Mouse (Mus musculus) spleen, adult 2 months (tissue): ENCODE measurements around the gene Wdr92. TPM values are rescaled to one million over a fixed set of nuclear protein-coding genes. Genes with fewer than 3 reads are reported as not detected.

ENCODE experiments used
- DNase-seq, 2 experiments: peaks; one replicate each; pipeline versions ENCODE4 v3.0.0 to v3.0.0-alpha.2; 2012 to 2021; ENCODE audit warnings: low spot score in 2 of 2, low read depth in 1 of 2
- H3K27ac ChIP-seq: fragments of 200-500 bp; 2 replicates; pipeline ENCODE4 v1.5.1; 2012; ENCODE audit warnings: low read length, inconsistent platforms; ENCODE audit not compliant: insufficient read depth
- H3K27me3 ChIP-seq: fragments of 200-500 bp; 2 replicates; pipeline ENCODE4 v1.6.1; 2012; ENCODE audit warnings: mild to moderate bottlenecking, moderate library complexity, low read length, inconsistent platforms; ENCODE audit not compliant: control insufficient read depth, insufficient read depth
- H3K36me3 ChIP-seq: fragments of 200-500 bp; 2 replicates; pipeline ENCODE4 v1.6.1; 2012; ENCODE audit warnings: mild to moderate bottlenecking, low read length, inconsistent platforms; ENCODE audit not compliant: control insufficient read depth, insufficient read depth
- H3K4me1 ChIP-seq: fragments of 200-500 bp; 2 replicates; pipeline ENCODE4 v1.6.1; 2011; ENCODE audit warnings: inconsistent platforms; ENCODE audit not compliant: control insufficient read depth, insufficient read depth, insufficient read length
- H3K4me3 ChIP-seq: fragments of 200-500 bp; 2 replicates; pipeline ENCODE4 v1.5.1; 2011; ENCODE audit warnings: mild to moderate bottlenecking, inconsistent platforms; ENCODE audit not compliant: insufficient read depth, insufficient read length; ENCODE audit errors: extremely low read depth
- CTCF ChIP-seq: fragments of 200-500 bp; IDR thresholded peaks from 2 replicates; pipeline ENCODE4 v1.5.1; 2011; ENCODE audit warnings: mild to moderate bottlenecking, inconsistent platforms; ENCODE audit not compliant: insufficient read depth, insufficient read length, insufficient replicate concordance; ENCODE audit errors: extremely low read depth
- POLR2A ChIP-seq: fragments of 200-500 bp; IDR thresholded peaks from 2 replicates; pipeline ENCODE4 v1.6.1; 2011; ENCODE audit warnings: low read depth, low read length, inconsistent platforms
- WGBS: fragments of 180-500 bp; shearing (Covaris S2); methylation state at CpG from one replicate; pipeline ENCODE4 v1.1.7; 2018; 5-methylcytosine and 5-hydroxymethylcytosine counted together
- polyA plus RNA-seq: library from polyadenylated mRNA; depleted of rRNA; stranded (reverse); fragments of >200 nt; gene quantifications from 2 replicates; pipeline ENCODE4 v1.2.3, GENCODE M21; 2012

Gene Wdr92
- polyA plus RNA-seq, 1 experiment = 4.5 TPM

DNA sequence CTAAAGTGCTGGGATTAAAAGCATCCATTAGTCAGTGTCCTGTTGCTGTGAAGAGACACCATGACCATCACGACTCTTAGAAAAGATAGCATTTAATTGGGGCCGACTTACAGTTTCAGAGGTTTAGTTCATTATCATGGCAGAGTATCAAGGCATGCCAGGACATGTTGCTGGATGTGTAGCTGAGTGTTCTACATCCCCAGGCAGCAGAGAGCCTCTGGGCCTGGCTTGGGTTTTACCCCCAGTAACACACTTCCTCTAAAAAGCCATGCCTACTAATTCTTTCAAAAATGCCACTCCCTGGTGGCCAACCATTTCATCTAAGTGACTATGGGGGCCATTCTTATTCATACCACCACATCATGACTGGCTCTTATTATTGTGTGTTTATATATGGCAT, 1.3 kb downstream of the Wdr92 start:
- no peak for TF ChIP-seq POLR2A
- no peak for TF ChIP-seq CTCF
- DNase-seq = no peak
- no peaks in the 10 kb centered on the region for H3K27me3 ChIP-seq
- H3K4me3 ChIP-seq = no peak overlapping the region
- H3K27ac ChIP-seq = no peak overlapping the region
- 86% methylated on average over 2 of the region's 2 CpGs for WGBS
- peaks cover 8% of the 10 kb centered on the region; the same call in 1 of the 2 replicates for H3K4me1 ChIP-seq
- H3K36me3 ChIP-seq = no peaks in the 10 kb centered on the region; the same call in 1 of the 2 replicates

DNA sequence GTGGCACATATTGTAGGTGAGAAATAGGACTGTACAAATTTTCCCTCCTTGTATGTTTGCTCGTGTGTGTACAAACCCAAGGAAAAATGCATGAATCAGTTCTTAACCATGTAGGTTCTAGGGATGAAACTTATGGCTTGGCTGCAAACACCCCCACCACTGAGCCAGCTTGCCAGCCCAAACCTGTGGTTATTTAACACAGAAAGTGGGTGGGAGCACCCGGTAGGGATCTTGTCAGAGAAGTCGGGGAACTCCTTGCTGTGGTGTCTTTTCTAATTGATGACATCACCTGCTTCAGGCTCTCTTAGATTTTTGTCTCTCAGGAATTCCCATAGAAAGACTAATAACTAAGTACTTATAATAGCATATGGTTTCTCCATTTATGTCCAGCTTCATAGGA, 5.7 kb downstream of the Wdr92 start:
- Histone ChIP-seq H3K4me1 (peaks cover 7% of the 10 kb centered on the region; the same call in 1 of the 2 replicates), H3K27ac (no peak overlapping the region), H3K27me3 (no peaks in the 10 kb centered on the region), H3K36me3 (peaks cover 2% of the 10 kb centered on the region; the same call in 1 of the 2 replicates), H3K4me3 (no peak overlapping the region)
- DNase-seq = no peak
- TF ChIP-seq POLR2A = no peak
- TF ChIP-seq CTCF = no peak
- 95% methylated on average over 3 of the region's 3 CpGs for WGBS

DNA sequence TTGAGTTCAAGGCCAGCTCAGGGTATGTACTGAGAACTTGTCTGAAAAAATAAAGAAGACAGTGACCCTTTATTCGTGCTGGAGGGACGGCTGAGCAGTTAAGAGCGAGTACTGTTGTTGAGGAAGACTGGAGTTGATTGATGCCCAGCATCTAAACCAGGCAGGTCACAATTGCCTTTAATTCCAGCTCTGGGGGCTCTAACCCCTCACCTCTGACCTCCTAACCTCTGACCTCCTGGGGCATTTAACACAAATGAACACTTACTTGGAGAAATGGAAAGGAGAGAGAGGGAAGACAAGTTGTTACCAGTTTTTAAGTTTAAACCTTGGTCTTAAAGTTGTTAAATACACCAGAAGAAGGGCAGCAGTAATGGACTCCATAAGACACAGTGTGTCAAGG, 6.9 kb downstream of the Wdr92 start:
- Histone ChIP-seq H3K27ac (no peak overlapping the region), H3K4me3 (no peak overlapping the region), H3K36me3 (peaks cover 2% of the 10 kb centered on the region; the same call in 1 of the 2 replicates), H3K27me3 (no peaks in the 10 kb centered on the region), H3K4me1 (peaks cover 6% of the 10 kb centered on the region; the same call in 1 of the 2 replicates)
- WGBS = 94% methylated on average over 3 of the region's 3 CpGs
- no peak for DNase-seq
- TF ChIP-seq CTCF = no peak
- TF ChIP-seq POLR2A = no peak

GRCm38 (mm10) chr11:17192151-17192844, 10.4 kb downstream of the Wdr92 start:
- 71% methylated on average over 9 of the region's 9 CpGs for WGBS
- Histone ChIP-seq H3K27ac (0 out of 2 replicates have a peak overlapping the region, but pooled peaks have one; percentile 6), H3K27me3 (no peaks in the 10 kb centered on the region), H3K4me1 (peaks cover 6% of the 10 kb centered on the region; the same call in 1 of the 2 replicates), H3K36me3 (peaks cover 16% of the 10 kb centered on the region), H3K4me3 (no peak overlapping the region)
- TF ChIP-seq POLR2A = no peak
- peak; percentile 38; the same call in 1 of the 2 replicates for TF ChIP-seq CTCF
- peak in 1 of 2 experiments; percentile 48 for DNase-seq

DNA sequence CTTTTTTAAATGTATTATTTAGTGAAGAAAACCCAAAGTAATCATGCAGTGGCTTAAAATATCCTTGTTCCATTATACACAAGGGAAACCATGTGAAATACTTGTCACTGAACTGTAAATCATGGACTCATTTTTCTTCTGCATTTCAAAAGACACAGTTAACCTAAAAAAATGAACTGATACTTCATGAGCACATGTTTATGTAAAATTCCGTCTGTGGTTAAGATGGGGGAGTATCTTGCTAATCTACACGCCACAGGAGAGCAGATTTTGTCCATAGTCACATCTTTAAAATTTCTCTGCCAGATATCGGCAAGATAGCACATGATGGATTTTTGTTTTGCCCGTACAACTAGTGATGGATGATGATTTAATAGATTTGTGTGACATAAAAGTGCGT, 17.3 kb downstream of the Wdr92 start:
- no peaks in the 10 kb centered on the region for H3K4me1 ChIP-seq
- peaks cover 32% of the 10 kb centered on the region for H3K36me3 ChIP-seq
- H3K4me3 ChIP-seq = no peak overlapping the region
- no peak overlapping the region for H3K27ac ChIP-seq
- DNase-seq = no peak
- WGBS = 72% methylated on average over 5 of the region's 5 CpGs
- TF ChIP-seq POLR2A (no peak), CTCF (no peak)
- H3K27me3 ChIP-seq = no peaks in the 10 kb centered on the region

GRCm38 (mm10) chr11:17199840-17200501, 18.1 kb downstream of the Wdr92 start:
- H3K27ac ChIP-seq = no peak overlapping the region
- no peaks in the 10 kb centered on the region for H3K27me3 ChIP-seq
- no peak overlapping the region for H3K4me3 ChIP-seq
- H3K36me3 ChIP-seq = peaks cover 30% of the 10 kb centered on the region
- no peak for DNase-seq
- no peaks in the 10 kb centered on the region for H3K4me1 ChIP-seq
- TF ChIP-seq CTCF (no peak), POLR2A (no peak)
- 94% methylated on average over 3 of the region's 3 CpGs for WGBS
